14 mouse cellular contexts compared by ENCODE assay signal in genomic region chr7:74377909-74378308, GRCm38 (mm10).
"Had no signal": no experiment of that assay in that cellular context is flagged by ENCODE, and none has a peak within 500 bp of the region (broad histone marks: within the 10 kb centered on the region; RNA-seq: fewer than 3 reads in every experiment).

No protein-coding gene starts in this region.

- H3K9me3 ChIP-seq: liver, embryonic 13.5 days; lung, embryonic 15.5 days; midbrain, embryonic 13.5 days had no signal

- ATAC-seq: liver, postnatal 0 days; midbrain, embryonic 13.5 days had no signal

- H3K9ac ChIP-seq: liver, embryonic 13.5 days; liver, postnatal 0 days; lung, embryonic 15.5 days; midbrain, embryonic 13.5 days had no signal

- H3K4me2 ChIP-seq: liver, embryonic 13.5 days; lung, embryonic 15.5 days; midbrain, embryonic 13.5 days had no signal

- H3K27ac ChIP-seq: kidney, postnatal 0 days; liver, embryonic 13.5 days; lung, embryonic 15.5 days; macrophage; midbrain, embryonic 13.5 days had no signal

- H3K4me1 ChIP-seq: liver, embryonic 13.5 days; lung, embryonic 15.5 days; midbrain, embryonic 13.5 days had no signal

- H3K27me3 ChIP-seq: liver, embryonic 13.5 days; lung, embryonic 15.5 days; midbrain, embryonic 13.5 days had no signal

- H3K4me3 ChIP-seq: liver, embryonic 13.5 days; lung, embryonic 15.5 days; midbrain, embryonic 13.5 days had no signal

- DNase-seq: kidney, adult 9 months; kidney, postnatal 36 days; left cerebral cortex, postnatal 4 days; liver; liver, embryonic 13.5 days; liver, postnatal 0 days; lung, postnatal 14 days; right cerebral cortex, postnatal 14 days; thymus, adult 18-20 months; thymus, postnatal 36 days had no signal

- H3K36me3 ChIP-seq: liver, embryonic 13.5 days; lung, embryonic 15.5 days; midbrain, embryonic 13.5 days had no signal
